Mouse (Mus musculus): Measurements from ENCODE around the gene Cdk17. TPM values are rescaled to one million over a fixed set of nuclear protein-coding genes. Genes with fewer than 3 reads are reported as not detected.

The Cdk17 gene
- polyA plus RNA-seq, 1 experiment from 2014 or later = 19.2 TPM

- H3K4me2 ChIP-seq (ENCODE audit: low read depth, severe bottlenecking) = no peak overlapping the region
These were observed 109.1 kb downstream of the Cdk17 start for GRCm38 (mm10) chr10:93269744-93270143.

GRCm38 (mm10) chr10:93270889-93271460, 110.3 kb downstream of the Cdk17 start:
- no peak overlapping the region for H3K9ac ChIP-seq (ENCODE audit: low read length)
- ATAC-seq (ENCODE audit: insufficient number of reproducible peaks, low FRiP score, low TSS enrichment, low read depth) (no peak), DNase-seq (ENCODE audit: low spot score) (no peak)
- H3K27ac ChIP-seq (replicated peaks; ENCODE audit: low read depth, low read length) = no peak overlapping the region
- peaks cover 7% of the 10 kb centered on the region; the same call in 1 of the 2 replicates for H3K36me3 ChIP-seq (ENCODE audit: control insufficient read depth, insufficient read depth, low read length)
- H3K27me3 ChIP-seq (ENCODE audit: control insufficient read depth, insufficient read depth, low read length) = no peaks in the 10 kb centered on the region
- H3K4me2 ChIP-seq (ENCODE audit: low read depth, severe bottlenecking) = no peak overlapping the region
- no peaks in the 10 kb centered on the region for H3K9me3 ChIP-seq (ENCODE audit: control insufficient read depth, low read length)
- H3K4me1 ChIP-seq (ENCODE audit: control insufficient read depth, insufficient read depth, low read length) = peaks cover 20% of the 10 kb centered on the region
- H3K4me3 ChIP-seq (ENCODE audit: low read depth, low read length) = no peak overlapping the region
- 90% methylated on average over 6 of the region's 6 CpGs for WGBS

More at GRCm38 (mm10) chr10:93269744-93270143, 109.1 kb downstream of the Cdk17 start:
- no peak overlapping the region for H3K4me3 ChIP-seq (ENCODE audit: low read depth, low read length)
- no peaks in the 10 kb centered on the region for H3K9me3 ChIP-seq (ENCODE audit: control insufficient read depth, low read length)
- H3K36me3 ChIP-seq (ENCODE audit: control insufficient read depth, insufficient read depth, low read length) = peaks cover 7% of the 10 kb centered on the region; the same call in 1 of the 2 replicates
- H3K9ac ChIP-seq (ENCODE audit: low read length) = no peak overlapping the region
- no peak for DNase-seq (ENCODE audit: low spot score)
- H3K27ac ChIP-seq (replicated peaks; ENCODE audit: low read depth, low read length) = no peak overlapping the region
- H3K27me3 ChIP-seq (ENCODE audit: control insufficient read depth, insufficient read depth, low read length) = no peaks in the 10 kb centered on the region
- WGBS = 47% methylated on average over 4 of the region's 4 CpGs
- H3K4me1 ChIP-seq (ENCODE audit: control insufficient read depth, insufficient read depth, low read length) = peaks cover 10% of the 10 kb centered on the region
- ATAC-seq (ENCODE audit: insufficient number of reproducible peaks, low FRiP score, low TSS enrichment, low read depth) = no peak

- Histone ChIP-seq H3K9me3 (ENCODE audit: control insufficient read depth, low read length) (no peaks in the 10 kb centered on the region), H3K4me1 (ENCODE audit: control insufficient read depth, insufficient read depth, low read length) (peaks cover 28% of the 10 kb centered on the region), H3K27me3 (ENCODE audit: control insufficient read depth, insufficient read depth, low read length) (no peaks in the 10 kb centered on the region), H3K4me2 (ENCODE audit: low read depth, severe bottlenecking) (no peak overlapping the region), H3K36me3 (ENCODE audit: control insufficient read depth, insufficient read depth, low read length) (peaks cover 5% of the 10 kb centered on the region; the same call in 1 of the 2 replicates), H3K27ac (replicated peaks; ENCODE audit: low read depth, low read length) (no peak overlapping the region), H3K9ac (ENCODE audit: low read length) (no peak overlapping the region), H3K4me3 (ENCODE audit: low read depth, low read length) (no peak overlapping the region)
- no peak for DNase-seq (ENCODE audit: low spot score)
- no peak for ATAC-seq (ENCODE audit: insufficient number of reproducible peaks, low FRiP score, low TSS enrichment, low read depth)
- 89% methylated on average over 7 of the region's 7 CpGs for WGBS
These were observed 111.2 kb downstream of the Cdk17 start for GRCm38 (mm10) chr10:93271831-93272230.

- ATAC-seq (ENCODE audit: insufficient number of reproducible peaks, low FRiP score, low TSS enrichment, low read depth) = no peak
- Histone ChIP-seq H3K36me3 (ENCODE audit: control insufficient read depth, insufficient read depth, low read length) (peaks cover 3% of the 10 kb centered on the region; the same call in 1 of the 2 replicates), H3K4me1 (ENCODE audit: control insufficient read depth, insufficient read depth, low read length) (peaks cover 32% of the 10 kb centered on the region), H3K27me3 (ENCODE audit: control insufficient read depth, insufficient read depth, low read length) (no peaks in the 10 kb centered on the region), H3K4me2 (ENCODE audit: low read depth, severe bottlenecking) (no peak overlapping the region), H3K9me3 (ENCODE audit: control insufficient read depth, low read length) (no peaks in the 10 kb centered on the region), H3K27ac (replicated peaks; ENCODE audit: low read depth, low read length) (no peak overlapping the region), H3K4me3 (ENCODE audit: low read depth, low read length) (no peak overlapping the region), H3K9ac (ENCODE audit: low read length) (no peak overlapping the region)
- no peak for DNase-seq (ENCODE audit: low spot score)
- WGBS = 84% methylated on average over 14 of the region's 14 CpGs
These were observed 112.6 kb downstream of the Cdk17 start for GRCm38 (mm10) chr10:93272986-93273982.

- DNase-seq (ENCODE audit: low spot score) (no peak), ATAC-seq (ENCODE audit: insufficient number of reproducible peaks, low FRiP score, low TSS enrichment, low read depth) (no peak)
- Histone ChIP-seq H3K36me3 (ENCODE audit: control insufficient read depth, insufficient read depth, low read length) (peaks cover 3% of the 10 kb centered on the region; the same call in 1 of the 2 replicates), H3K9me3 (ENCODE audit: control insufficient read depth, low read length) (no peaks in the 10 kb centered on the region), H3K27me3 (ENCODE audit: control insufficient read depth, insufficient read depth, low read length) (no peaks in the 10 kb centered on the region), H3K4me3 (ENCODE audit: low read depth, low read length) (no peak overlapping the region), H3K9ac (ENCODE audit: low read length) (no peak overlapping the region), H3K4me1 (ENCODE audit: control insufficient read depth, insufficient read depth, low read length) (peaks cover 32% of the 10 kb centered on the region), H3K4me2 (ENCODE audit: low read depth, severe bottlenecking) (no peak overlapping the region), H3K27ac (replicated peaks; ENCODE audit: low read depth, low read length) (no peak overlapping the region)
- 39% methylated on average over 2 of the region's 2 CpGs for WGBS
These were observed 113.6 kb downstream of the Cdk17 start for GRCm38 (mm10) chr10:93274277-93274696.

- Histone ChIP-seq H3K4me1 (ENCODE audit: control insufficient read depth, insufficient read depth, low read length) (peaks cover 29% of the 10 kb centered on the region), H3K27ac (replicated peaks; ENCODE audit: low read depth, low read length) (no peak overlapping the region), H3K9ac (ENCODE audit: low read length) (no peak overlapping the region), H3K36me3 (ENCODE audit: control insufficient read depth, insufficient read depth, low read length) (no peaks in the 10 kb centered on the region; the same call in 1 of the 2 replicates), H3K9me3 (ENCODE audit: control insufficient read depth, low read length) (no peaks in the 10 kb centered on the region), H3K4me2 (ENCODE audit: low read depth, severe bottlenecking) (no peak overlapping the region), H3K27me3 (ENCODE audit: control insufficient read depth, insufficient read depth, low read length) (no peaks in the 10 kb centered on the region), H3K4me3 (ENCODE audit: low read depth, low read length) (no peak overlapping the region)
- DNase-seq (ENCODE audit: low spot score) (no peak), ATAC-seq (ENCODE audit: insufficient number of reproducible peaks, low FRiP score, low TSS enrichment, low read depth) (0 out of 2 replicates have a peak, but pooled peaks have one; percentile 23)
- WGBS = 62% methylated on average over 25 of the region's 25 CpGs
These were observed 114.8 kb downstream of the Cdk17 start for GRCm38 (mm10) chr10:93275212-93276136.

GRCm38 (mm10) chr10:93276349-93276763, 115.7 kb downstream of the Cdk17 start:
- ATAC-seq (ENCODE audit: insufficient number of reproducible peaks, low FRiP score, low TSS enrichment, low read depth) = peak; percentile 60; the same call in 1 of the 2 replicates
- H3K36me3 ChIP-seq (ENCODE audit: control insufficient read depth, insufficient read depth, low read length) = 0 out of 2 replicates have a peak, but pooled peaks cover 3% of the 10 kb centered on the region
- H3K4me2 ChIP-seq (ENCODE audit: low read depth, severe bottlenecking) = no peak overlapping the region
- no peaks in the 10 kb centered on the region for H3K27me3 ChIP-seq (ENCODE audit: control insufficient read depth, insufficient read depth, low read length)
- no peak overlapping the region for H3K27ac ChIP-seq (replicated peaks; ENCODE audit: low read depth, low read length)
- H3K9ac ChIP-seq (ENCODE audit: low read length) = no peak overlapping the region
- H3K4me3 ChIP-seq (ENCODE audit: low read depth, low read length) = no peak overlapping the region
- peaks cover 29% of the 10 kb centered on the region for H3K4me1 ChIP-seq (ENCODE audit: control insufficient read depth, insufficient read depth, low read length)
- no peaks in the 10 kb centered on the region for H3K9me3 ChIP-seq (ENCODE audit: control insufficient read depth, low read length)
- 11% methylated on average over 16 of the region's 16 CpGs for WGBS
- DNase-seq (ENCODE audit: low spot score) = peak; percentile 64
